Mouse (Mus musculus) CD4-positive helper T cell, adult 2 months (primary cell): ENCODE data around the gene Aip.
A peak's percentile ranks its signal among the peaks of the same experiment; 100 is the strongest.
"Not testable (repeated sequence)": the region's sequence is repeated elsewhere in the genome, so short reads cannot be mapped to it uniquely, and the experiment has no call there.

Experiments used
- DNase-seq: peaks from one replicate; pipeline ENCODE4 v3.0.0-alpha.2; 2012; ENCODE audit warnings: low read depth, missing footprints, low spot score

Aip gene

DNA sequence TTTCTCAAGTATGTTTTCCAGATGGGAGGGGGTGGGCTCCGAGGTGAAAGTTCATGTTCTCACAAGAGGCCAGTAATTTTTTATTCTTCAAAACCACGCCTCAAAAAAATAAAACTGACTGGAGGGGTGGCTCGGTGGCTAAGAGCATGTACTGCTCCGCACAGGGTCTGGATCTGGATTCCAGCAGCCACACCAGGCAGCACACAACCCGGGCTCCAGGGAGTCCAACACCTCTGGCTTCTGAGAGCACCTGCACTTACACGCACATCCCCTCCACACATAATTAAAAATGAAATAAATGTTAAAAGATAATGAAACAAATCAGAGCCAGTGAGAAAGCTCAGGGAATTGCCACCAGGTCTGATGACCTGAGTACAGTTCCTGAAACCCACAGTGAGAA is 59.4 kb downstream of the Aip start:
- DNase-seq = peak; percentile 82

DNA sequence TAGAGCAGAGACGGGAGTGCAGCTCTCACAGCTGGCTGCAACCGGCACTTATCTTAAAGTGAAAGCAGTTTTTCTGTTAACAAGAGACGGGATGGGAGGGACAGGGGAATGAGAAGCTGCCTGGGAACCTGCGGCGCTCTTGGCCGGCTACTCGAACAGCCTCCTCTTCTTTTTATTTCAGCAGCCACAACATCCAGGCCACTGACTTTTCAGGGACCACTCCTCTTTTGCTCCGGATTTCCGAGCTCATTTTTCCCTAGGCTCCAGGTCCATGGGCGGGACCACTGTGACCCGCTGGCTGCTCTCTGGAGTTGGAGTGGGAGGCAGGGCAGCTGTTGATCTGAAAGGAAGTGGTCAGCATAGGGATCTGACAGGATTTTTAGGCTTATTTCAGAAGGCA is 61.2 kb downstream of the Aip start:
- DNase-seq = not testable (repeated sequence)
